Comparison of ENCODE assay signal across 15 mouse cellular contexts in genomic region chr8:93896841-93897551, GRCm38 (mm10).
DNase-seq lines count a peak whose midpoint lies in the region; ATAC-seq and TF ChIP-seq lines count a peak whose summit lies in the region.
"Had no signal": no experiment of that assay in that cellular context is flagged by ENCODE, and none has a peak within 500 bp of the region (broad histone marks: within the 10 kb centered on the region; RNA-seq: fewer than 3 reads in every experiment).

No protein-coding gene starts in this region.

- H3K4me3 ChIP-seq in lung, postnatal 0 days (ENCODE audit: low read depth, low read length), result no peak overlapping the region
- H3K4me3 ChIP-seq in myocyte, result no peak overlapping the region
- H3K4me3 ChIP-seq: forebrain, embryonic 13.5 days; midbrain, embryonic 10.5 days had no signal

- no peaks in the 10 kb centered on the region for H3K4me1 ChIP-seq in lung, postnatal 0 days (ENCODE audit: insufficient read depth, low read depth, low read length)

- no peak overlapping the region for H3K9ac ChIP-seq in lung, postnatal 0 days (replicated peaks; ENCODE audit: low read depth)
- H3K9ac ChIP-seq: forebrain, embryonic 13.5 days had no signal

- intact Hi-C loops in heart, postnatal 36 days (cut with DNase I), result no loop called here

- H3ac ChIP-seq in myocyte (ENCODE audit: control insufficient read depth, insufficient read length), result no peak overlapping the region

- no peak for TF ChIP-seq POLR2A in myocyte (IDR thresholded peaks at IDR 0.05; ENCODE audit: insufficient read length, low read depth)

- no peaks in the 10 kb centered on the region; the same call in 1 of the 2 replicates for H3K9me3 ChIP-seq in lung, postnatal 0 days (ENCODE audit: low read length)
- H3K9me3 ChIP-seq: forebrain, embryonic 13.5 days; midbrain, embryonic 10.5 days had no signal

- no peak for TF ChIP-seq EP300 in lung, postnatal 0 days (IDR thresholded peaks at IDR 0.05)

- no peak overlapping the region for H3K27ac ChIP-seq in lung, postnatal 0 days (ENCODE audit: low read length)
- H3K27ac ChIP-seq: forebrain, embryonic 13.5 days; macrophage; midbrain, embryonic 10.5 days had no signal

- no peak for ATAC-seq in lung, postnatal 0 days
- ATAC-seq: forebrain, embryonic 13.5 days had no signal

- H3K27me3 ChIP-seq in lung, postnatal 0 days (replicated peaks; ENCODE audit: insufficient read depth, low read length), result no peaks in the 10 kb centered on the region
- H3K27me3 ChIP-seq in myocyte (ENCODE audit: control insufficient read depth, insufficient read depth, insufficient read length), result no peaks in the 10 kb centered on the region
- H3K27me3 ChIP-seq: forebrain, embryonic 13.5 days had no signal

- WGBS in lung, postnatal 0 days, result 60% methylated on average over 7 of the region's 7 CpGs

- peak; percentile 48 to 60 for DNase-seq in heart, adult 18-20 months
- no peak for DNase-seq in heart, postnatal 36 days
- peak; percentile 45 for DNase-seq in kidney, postnatal 10 days
- no peak for DNase-seq in kidney, adult 8-10 months
- DNase-seq in lung, postnatal 10 days, result peak; percentile 9
- DNase-seq in lung, postnatal 0 days (ENCODE audit: low spot score), result no peak
- DNase-seq: adrenal gland, postnatal 36 days; cerebellum, adult 11-12 months; cerebellum, postnatal 36 days; kidney, adult 9 months; liver had no signal

- H3K4me2 ChIP-seq in lung, postnatal 0 days (replicated peaks; ENCODE audit: low read depth, low read length), result no peak overlapping the region
- H3K4me2 ChIP-seq in myocyte (ENCODE audit: low read depth), result no peak overlapping the region
- H3K4me2 ChIP-seq: forebrain, embryonic 13.5 days had no signal

- H3K36me3 ChIP-seq in lung, postnatal 0 days (ENCODE audit: insufficient read depth, low read length), result no peaks in the 10 kb centered on the region
- H3K36me3 ChIP-seq in myocyte (ENCODE audit: control insufficient read depth, insufficient read depth), result no peaks in the 10 kb centered on the region

- TF ChIP-seq CTCF in lung, postnatal 0 days (IDR thresholded peaks at IDR 0.05), result no peak

- H3K79me2 ChIP-seq in myocyte (ENCODE audit: control insufficient read depth, insufficient read depth), result peaks cover 4% of the 10 kb centered on the region

TF ChIP-seq in myocyte, 11 proteins besides CTCF, POLR2A, EP300 and RAD21:
- TF ChIP-seq MYOD1 (IDR thresholded peaks at IDR 0.05; ENCODE audit: control insufficient read depth in 1 of 3, insufficient read length in 2 of 3, low read depth in 2 of 3), result peak; percentile 24 to 88 (median 76)
- no peak for TF ChIP-seq CEBPB (IDR thresholded peaks at IDR 0.05; ENCODE audit: insufficient read depth, poor library complexity, severe bottlenecking)
- TF ChIP-seq TCF3 (IDR thresholded peaks at IDR 0.05; ENCODE audit: insufficient read length, low read depth), result peak; percentile 53
- peak in 2 of 3 experiments; percentile 62 to 80 for TF ChIP-seq MYOG (IDR thresholded peaks at IDR 0.05; ENCODE audit: control insufficient read depth in 1 of 3, insufficient read depth in 1 of 3, insufficient read length in 2 of 3, low read depth in 2 of 3)
- no peak for TF ChIP-seq REST (IDR thresholded peaks at IDR 0.05; ENCODE audit: insufficient read depth, insufficient read length)

Comparison
In these comparisons a context has a peak if more than half of its experiments do, and no peak if none do; other contexts are left out.
1. DNase-seq: peak in heart, adult 18-20 months (2 of 2), kidney, postnatal 10 days (single experiment) and lung, postnatal 10 days (single experiment); none in heart, postnatal 36 days (0 of 2), kidney, adult 8-10 months (0 of 2) and lung, postnatal 0 days (single experiment).